ENCODE assay signal across 8 mouse cellular contexts in genomic region chr16:36071450-36072379, GRCm38 (mm10). TPM values are rescaled to one million over a fixed set of nuclear protein-coding genes. Genes with fewer than 3 reads are reported as not detected.
A peak's percentile ranks its signal among the peaks of the same experiment; 100 is the strongest.
DNase-seq lines count a peak whose midpoint lies in the region; ATAC-seq and TF ChIP-seq lines count a peak whose summit lies in the region.

Fam162a (minus strand) TSS chr16:36071594.
Ccdc58 (plus strand) TSS chr16:36071685.

- under 1% methylated on average over 81 of the region's 81 CpGs for WGBS in forebrain, embryonic 10.5 days
- WGBS in heart, embryonic 15.5 days: under 1% methylated on average over 81 of the region's 81 CpGs
- WGBS in liver, embryonic 14.5 days (ENCODE audit: insufficient replicate concordance): under 1% methylated on average over 81 of the region's 81 CpGs
- WGBS in neural tube, embryonic 11.5 days: under 1% methylated on average over 72 of the region's 81 CpGs
- under 1% methylated on average over 78 of the region's 81 CpGs for WGBS in stomach, postnatal 0 days

- TF ChIP-seq EP300 in liver, embryonic 14.5 days (IDR thresholded peaks at IDR 0.05; ENCODE audit: low read depth): peak; percentile 42; the same call in 1 of the 2 replicates
- TF ChIP-seq EP300 in stomach, postnatal 0 days (optimal IDR thresholded peaks at IDR 0.05): no peak

- peaks cover 31% of the 10 kb centered on the region for H3K36me3 ChIP-seq in forebrain, embryonic 10.5 days (replicated peaks)
- H3K36me3 ChIP-seq in heart, embryonic 15.5 days: no peaks in the 10 kb centered on the region
- H3K36me3 ChIP-seq in liver, embryonic 14.5 days (replicated peaks; ENCODE audit: control insufficient read depth, insufficient read depth, low read depth): no peaks in the 10 kb centered on the region
- H3K36me3 ChIP-seq in neural tube, embryonic 11.5 days (ENCODE audit: control insufficient read depth, insufficient read depth, low read length): no peaks in the 10 kb centered on the region
- no peaks in the 10 kb centered on the region for H3K36me3 ChIP-seq in stomach, postnatal 0 days (ENCODE audit: control insufficient read depth, insufficient read depth, low read length)

- peak within 1 kb of the TSS; percentile 80 for H3K4me2 ChIP-seq in heart, embryonic 15.5 days
- peak within 1 kb of the TSS; percentile 83 for H3K4me2 ChIP-seq in liver, embryonic 14.5 days (ENCODE audit: low read depth)
- H3K4me2 ChIP-seq in neural tube, embryonic 11.5 days (ENCODE audit: low read depth): peak within 1 kb of the TSS; percentile 53
- H3K4me2 ChIP-seq in stomach, postnatal 0 days (replicated peaks; ENCODE audit: low read depth): peak within 1 kb of the TSS; percentile 84

- DNase-seq in c-Kit-negative CD71-positive TER-119-positive erythroid progenitor cells, embryonic 14.5 days (ENCODE audit: low read depth, low spot score): peak; percentile 80
- DNase-seq in forebrain, embryonic 10.5 days (ENCODE audit: extremely low spot score, low spot score): peak; percentile 91
- peak; percentile 96 for DNase-seq in kidney, postnatal 25 days
- DNase-seq in liver, embryonic 14.5 days (ENCODE audit: low read depth in 3 of 3, low spot score in 3 of 3): peak; percentile 78 to 80 (median 79)
- peak; percentile 93 for DNase-seq in neural tube, embryonic 11.5 days (ENCODE audit: low spot score)
- peak; percentile 93 for DNase-seq in stomach, postnatal 0 days (ENCODE audit: low spot score)

- no peaks in the 10 kb centered on the region for H3K27me3 ChIP-seq in forebrain, embryonic 10.5 days (ENCODE audit: poor library complexity, severe bottlenecking)
- no peaks in the 10 kb centered on the region for H3K27me3 ChIP-seq in heart, embryonic 15.5 days
- H3K27me3 ChIP-seq in liver, embryonic 14.5 days (ENCODE audit: control insufficient read depth, insufficient read depth, low read length): no peaks in the 10 kb centered on the region
- H3K27me3 ChIP-seq in neural tube, embryonic 11.5 days (ENCODE audit: control insufficient read depth, insufficient read depth, low read length): no peaks in the 10 kb centered on the region
- H3K27me3 ChIP-seq in stomach, postnatal 0 days (ENCODE audit: control insufficient read depth, insufficient read depth, low read length): no peaks in the 10 kb centered on the region

- H3K4me3 ChIP-seq in forebrain, embryonic 10.5 days: peak within 1 kb of the TSS; percentile 62
- peak within 1 kb of the TSS; percentile 96 for H3K4me3 ChIP-seq in heart, embryonic 15.5 days
- peak within 1 kb of the TSS; percentile 75 to 86 for H3K4me3 ChIP-seq in liver, embryonic 14.5 days (ENCODE audit: insufficient read depth in 1 of 2, low read depth in 2 of 2, low read length in 2 of 2)
- H3K4me3 ChIP-seq in neural tube, embryonic 11.5 days (ENCODE audit: low read depth, low read length): peak within 1 kb of the TSS; percentile 60
- peak within 1 kb of the TSS; percentile 75 for H3K4me3 ChIP-seq in stomach, postnatal 0 days (ENCODE audit: low read depth, low read length)

- peak; percentile 8 for TF ChIP-seq CTCF in liver, embryonic 14.5 days (IDR thresholded peaks at IDR 0.05; ENCODE audit: low read depth)
- peak; percentile 11; the same call in 1 of the 2 replicates for TF ChIP-seq CTCF in stomach, postnatal 0 days (IDR thresholded peaks at IDR 0.05; ENCODE audit: low read depth)

- no peaks in the 10 kb centered on the region for H3K9me3 ChIP-seq in forebrain, embryonic 10.5 days
- H3K9me3 ChIP-seq in heart, embryonic 15.5 days (replicated peaks): no peaks in the 10 kb centered on the region
- H3K9me3 ChIP-seq in liver, embryonic 14.5 days (ENCODE audit: control insufficient read depth, low read length): no peaks in the 10 kb centered on the region
- H3K9me3 ChIP-seq in neural tube, embryonic 11.5 days (ENCODE audit: control insufficient read depth, low read length): no peaks in the 10 kb centered on the region
- no peaks in the 10 kb centered on the region for H3K9me3 ChIP-seq in stomach, postnatal 0 days (ENCODE audit: control insufficient read depth, low read length)

- peak within 1 kb of the TSS; percentile 99 for H3K27ac ChIP-seq in forebrain, embryonic 10.5 days
- H3K27ac ChIP-seq in heart, embryonic 15.5 days: peak within 1 kb of the TSS; percentile 100
- peak within 1 kb of the TSS; percentile 92 for H3K27ac ChIP-seq in liver, embryonic 14.5 days
- H3K27ac ChIP-seq in neural tube, embryonic 11.5 days (ENCODE audit: low read depth, low read length): peak within 1 kb of the TSS; percentile 88
- peak within 1 kb of the TSS; percentile 99 for H3K27ac ChIP-seq in stomach, postnatal 0 days (replicated peaks)

- H3K9ac ChIP-seq in heart, embryonic 15.5 days: peak within 1 kb of the TSS; percentile 93
- H3K9ac ChIP-seq in liver, embryonic 14.5 days (replicated peaks): peak within 1 kb of the TSS; percentile 86
- peak within 1 kb of the TSS; percentile 69 for H3K9ac ChIP-seq in neural tube, embryonic 11.5 days (ENCODE audit: low read length)
- peak within 1 kb of the TSS; percentile 85 for H3K9ac ChIP-seq in stomach, postnatal 0 days (ENCODE audit: low read length)

- peaks cover 32% of the 10 kb centered on the region for H3K4me1 ChIP-seq in forebrain, embryonic 10.5 days
- H3K4me1 ChIP-seq in heart, embryonic 15.5 days (replicated peaks): peaks cover 30% of the 10 kb centered on the region
- H3K4me1 ChIP-seq in liver, embryonic 14.5 days (replicated peaks; ENCODE audit: control insufficient read depth in 2 of 2, insufficient read depth in 2 of 2, low read length in 1 of 2): peaks cover 11 to 16% of the 10 kb centered on the region in 2 experiments
- H3K4me1 ChIP-seq in neural tube, embryonic 11.5 days (ENCODE audit: control insufficient read depth, insufficient read depth, low read length): peaks cover 14% of the 10 kb centered on the region; the same call in 1 of the 2 replicates
- no peaks in the 10 kb centered on the region for H3K4me1 ChIP-seq in stomach, postnatal 0 days (replicated peaks; ENCODE audit: control insufficient read depth, insufficient read depth)

- peak; percentile 84 for ATAC-seq in CD4-positive, CD25-positive, alpha-beta regulatory T cell, adult 4 months
- ATAC-seq in heart, embryonic 15.5 days (replicated peaks; ENCODE audit: insufficient number of reproducible peaks, insufficient read depth, low FRiP score, low read depth): peak; percentile 94
- ATAC-seq in liver, embryonic 14.5 days (ENCODE audit: insufficient read depth): peak; percentile 94
- peak; percentile 96 for ATAC-seq in neural tube, embryonic 11.5 days (ENCODE audit: insufficient read depth, low FRiP score, low TSS enrichment)
- peak; percentile 93 for ATAC-seq in stomach, postnatal 0 days (ENCODE audit: low FRiP score, low TSS enrichment)

RNA-seq across cellular contexts. Expression of gene Fam162a, which starts in this region (rescaled TPM):
- 10 to 100 TPM; 71.7 to 98.7 TPM for polyA plus RNA-seq in CD4-positive, CD25-positive, alpha-beta regulatory T cell, adult 4 months (2017; shearing (Covaris generic))
- polyA plus RNA-seq in forebrain, embryonic 10.5 days (2016; fragmentation: Nextera tagmentation; extraction: Ambion mirVana): 369 and 410 TPM in 2 replicates
- 733 and 988 TPM in 2 replicates for polyA plus RNA-seq in heart, embryonic 15.5 days (2015; fragmentation: Nextera tagmentation; extraction: Ambion mirVana)
- polyA plus RNA-seq in liver, embryonic 14.5 days (2012; rRNA removed): 35.8 and 76.4 TPM in 2 replicates
- polyA plus RNA-seq in liver, embryonic 14.5 days (2014; fragmentation: Nextera tagmentation; extraction: Ambion mirVana): 187 and 221 TPM in 2 replicates
- polyA plus RNA-seq in neural tube, embryonic 11.5 days (2014; fragmentation: Nextera tagmentation; extraction: Ambion mirVana): 211 and 230 TPM in 2 replicates
- 416 and 424 TPM in 2 replicates for polyA plus RNA-seq in stomach, postnatal 0 days (2015; fragmentation: Nextera tagmentation; extraction: Ambion mirVana)

RNA-seq across cellular contexts. Expression of gene Ccdc58, which starts in this region (rescaled TPM):
- polyA plus RNA-seq in CD4-positive, CD25-positive, alpha-beta regulatory T cell, adult 4 months (2017; shearing (Covaris generic)): 10 to 100 TPM; 34.3 to 37.0 TPM
- polyA plus RNA-seq in forebrain, embryonic 10.5 days (2016; fragmentation: Nextera tagmentation; extraction: Ambion mirVana): 103 and 105 TPM in 2 replicates
- polyA plus RNA-seq in heart, embryonic 15.5 days (2015; fragmentation: Nextera tagmentation; extraction: Ambion mirVana): 64.5 and 90.8 TPM in 2 replicates
- 19.1 and 52.5 TPM in 2 replicates for polyA plus RNA-seq in liver, embryonic 14.5 days (2012; rRNA removed)
- polyA plus RNA-seq in liver, embryonic 14.5 days (2014; fragmentation: Nextera tagmentation; extraction: Ambion mirVana): 44.0 and 46.0 TPM in 2 replicates
- 71.8 and 74.0 TPM in 2 replicates for polyA plus RNA-seq in neural tube, embryonic 11.5 days (2014; fragmentation: Nextera tagmentation; extraction: Ambion mirVana)
- polyA plus RNA-seq in stomach, postnatal 0 days (2015; fragmentation: Nextera tagmentation; extraction: Ambion mirVana): 49.8 and 52.1 TPM in 2 replicates

Comparison
In these comparisons a context has a peak if more than half of its experiments do, and no peak if none do; other contexts are left out.
1. Peak in every context shown above with its lines: DNase-seq, ATAC-seq, H3K4me3 ChIP-seq and H3K27ac ChIP-seq.